8 mouse cellular contexts compared by ENCODE assay signal in genomic region chr8:115466553-115466952, GRCm38 (mm10).
DNase-seq lines count a peak whose midpoint lies in the region; ATAC-seq lines count a peak whose summit lies in the region.

No protein-coding gene starts in this region.

- DNase-seq in embryo, embryonic 11 days: peak; percentile 25
- no peak for DNase-seq in embryo, embryonic 10 days (ENCODE audit: low spot score)
- peak; percentile 8 to 11 for DNase-seq in left cerebral cortex, postnatal 14 days (ENCODE audit: low spot score in 2 of 2)
- DNase-seq in left cerebral cortex, postnatal 36 days (ENCODE audit: low spot score in 2 of 2): no peak
- DNase-seq in heart, postnatal 14 days: peak; percentile 3 to 21
- DNase-seq in lung, postnatal 25 days (ENCODE audit: low spot score): peak; percentile 5
- no peak for DNase-seq in thymus, adult 18-20 months

- intact Hi-C loops in left cerebral cortex, postnatal 14 days (cut with DNase I): no loop called here
- intact Hi-C loops in left cerebral cortex, postnatal 36 days (cut with DNase I): no loop called here
- intact Hi-C loops in heart, postnatal 14 days (cut with DNase I): no loop called here

- no peak for ATAC-seq in activated CD4-positive, CD25-positive, alpha-beta regulatory T cell, adult 4 months

Comparison
In these comparisons a context has a peak if more than half of its experiments do, and no peak if none do; other contexts are left out.
1. DNase-seq: peak in embryo, embryonic 11 days (single experiment), left cerebral cortex, postnatal 14 days (2 of 2), heart, postnatal 14 days (2 of 2) and lung, postnatal 25 days (single experiment); none in embryo, embryonic 10 days (single experiment), left cerebral cortex, postnatal 36 days (0 of 2) and thymus, adult 18-20 months (0 of 2).